Mouse (Mus musculus) heart, postnatal 0 days (tissue): ENCODE results near the gene Asb15.

Experiments
- CTCF ChIP-seq: IDR thresholded peaks from 2 replicates; pipeline ENCODE4 v1.5.1; 2016; ENCODE audit warnings: antibody characterized with exemption, control low read depth, low read depth
- EP300 ChIP-seq: IDR thresholded peaks from 2 replicates; pipeline ENCODE4 v1.6.1; 2016; ENCODE audit warnings: antibody characterized with exemption, low read depth

GRCm38 (mm10) chr6:24549801-24550200 is 21.9 kb downstream of the Asb15 start:
- TF ChIP-seq CTCF (no peak), EP300 (no peak)
